Mouse (Mus musculus): ENCODE data around the gene Fndc1. TPM values are rescaled to one million over a fixed set of nuclear protein-coding genes. Genes with fewer than 3 reads are reported as not detected.

Gene Fndc1
- total and polyA plus RNA-seq, 2 experiments, result 0.02 to 0.83 TPM

GRCm38 (mm10) chr17:7753383-7753782, 73.7 kb downstream of the Fndc1 start:
- Histone ChIP-seq H3K36me3 (ENCODE audit: control insufficient read depth, insufficient read depth, low read length) (no peaks in the 10 kb centered on the region), H3K27me3 (ENCODE audit: control insufficient read depth, insufficient read depth, low read length) (no peaks in the 10 kb centered on the region), H3K4me3 (ENCODE audit: insufficient read depth, low read depth, low read length) (no peak overlapping the region), H3K9ac (ENCODE audit: low read depth, low read length) (no peak overlapping the region), H3K27ac (replicated peaks; ENCODE audit: insufficient read depth, low read depth, low read length) (no peak overlapping the region), H3K79me2 (ENCODE audit: control insufficient read depth, insufficient read depth, low read length) (no peaks in the 10 kb centered on the region), H3K4me1 (ENCODE audit: control insufficient read depth, insufficient read depth, low read length) (no peaks in the 10 kb centered on the region)
- no peak for DNase-seq (ENCODE audit: extremely low read depth, low read depth, low spot score)
- TF ChIP-seq POLR2A (IDR thresholded peaks at IDR 0.05; ENCODE audit: extremely low read depth, insufficient read depth, low read length), result no peak
- TF ChIP-seq CTCF (IDR thresholded peaks at IDR 0.05; ENCODE audit: low read depth, low read length), result no peak
- 77% methylated on average over 7 of the region's 7 CpGs for WGBS

GRCm38 (mm10) chr17:7749051-7749815, 77.9 kb downstream of the Fndc1 start:
- TF ChIP-seq POLR2A (IDR thresholded peaks at IDR 0.05; ENCODE audit: extremely low read depth, insufficient read depth, low read length), result no peak
- no peak for TF ChIP-seq CTCF (IDR thresholded peaks at IDR 0.05; ENCODE audit: low read depth, low read length)
- 73% methylated on average over 4 of the region's 4 CpGs for WGBS

GRCm38 (mm10) chr17:7746841-7747240, 80.3 kb downstream of the Fndc1 start:
- TF ChIP-seq CTCF (IDR thresholded peaks at IDR 0.05; ENCODE audit: low read depth, low read length), result no peak
- TF ChIP-seq POLR2A (IDR thresholded peaks at IDR 0.05; ENCODE audit: extremely low read depth, insufficient read depth, low read length), result no peak
- H3K27ac ChIP-seq (replicated peaks; ENCODE audit: insufficient read depth, low read depth, low read length), result no peak overlapping the region
- 83% methylated on average over 3 of the region's 3 CpGs for WGBS
- no peaks in the 10 kb centered on the region for H3K36me3 ChIP-seq (ENCODE audit: control insufficient read depth, insufficient read depth, low read length)
- no peaks in the 10 kb centered on the region for H3K27me3 ChIP-seq (ENCODE audit: control insufficient read depth, insufficient read depth, low read length)
- H3K79me2 ChIP-seq (ENCODE audit: control insufficient read depth, insufficient read depth, low read length), result no peaks in the 10 kb centered on the region
- H3K9ac ChIP-seq (ENCODE audit: low read depth, low read length), result no peak overlapping the region
- H3K4me1 ChIP-seq (ENCODE audit: control insufficient read depth, insufficient read depth, low read length), result no peaks in the 10 kb centered on the region
- DNase-seq (ENCODE audit: extremely low read depth, low read depth, low spot score), result no peak
- no peak overlapping the region for H3K4me3 ChIP-seq (ENCODE audit: insufficient read depth, low read depth, low read length)

More at GRCm38 (mm10) chr17:7749051-7749815, 77.9 kb downstream of the Fndc1 start:
- Histone ChIP-seq H3K27ac (replicated peaks; ENCODE audit: insufficient read depth, low read depth, low read length) (no peak overlapping the region), H3K36me3 (ENCODE audit: control insufficient read depth, insufficient read depth, low read length) (no peaks in the 10 kb centered on the region), H3K4me3 (ENCODE audit: insufficient read depth, low read depth, low read length) (no peak overlapping the region), H3K79me2 (ENCODE audit: control insufficient read depth, insufficient read depth, low read length) (no peaks in the 10 kb centered on the region), H3K9ac (ENCODE audit: low read depth, low read length) (no peak overlapping the region), H3K27me3 (ENCODE audit: control insufficient read depth, insufficient read depth, low read length) (no peaks in the 10 kb centered on the region), H3K4me1 (ENCODE audit: control insufficient read depth, insufficient read depth, low read length) (no peaks in the 10 kb centered on the region)
- no peak for DNase-seq (ENCODE audit: extremely low read depth, low read depth, low spot score)

- DNase-seq (ENCODE audit: extremely low read depth, low read depth, low spot score), result no peak
- Histone ChIP-seq H3K4me3 (ENCODE audit: insufficient read depth, low read depth, low read length) (no peak overlapping the region), H3K9ac (ENCODE audit: low read depth, low read length) (no peak overlapping the region), H3K27ac (replicated peaks; ENCODE audit: insufficient read depth, low read depth, low read length) (no peak overlapping the region), H3K4me1 (ENCODE audit: control insufficient read depth, insufficient read depth, low read length) (no peaks in the 10 kb centered on the region), H3K27me3 (ENCODE audit: control insufficient read depth, insufficient read depth, low read length) (no peaks in the 10 kb centered on the region), H3K36me3 (ENCODE audit: control insufficient read depth, insufficient read depth, low read length) (no peaks in the 10 kb centered on the region), H3K79me2 (ENCODE audit: control insufficient read depth, insufficient read depth, low read length) (no peaks in the 10 kb centered on the region)
- WGBS, result 83% methylated on average over 4 of the region's 4 CpGs
- TF ChIP-seq CTCF (IDR thresholded peaks at IDR 0.05; ENCODE audit: low read depth, low read length) (no peak), POLR2A (IDR thresholded peaks at IDR 0.05; ENCODE audit: extremely low read depth, insufficient read depth, low read length) (no peak)
Measured at GRCm38 (mm10) chr17:7744976-7745375, 82.1 kb downstream of the Fndc1 start.

GRCm38 (mm10) chr17:7740988-7741387, 86.1 kb downstream of the Fndc1 start:
- H3K4me3 ChIP-seq (ENCODE audit: insufficient read depth, low read depth, low read length), result no peak overlapping the region
- H3K36me3 ChIP-seq (ENCODE audit: control insufficient read depth, insufficient read depth, low read length), result no peaks in the 10 kb centered on the region
- TF ChIP-seq POLR2A (IDR thresholded peaks at IDR 0.05; ENCODE audit: extremely low read depth, insufficient read depth, low read length), result no peak
- TF ChIP-seq CTCF (IDR thresholded peaks at IDR 0.05; ENCODE audit: low read depth, low read length), result no peak
- H3K4me1 ChIP-seq (ENCODE audit: control insufficient read depth, insufficient read depth, low read length), result no peaks in the 10 kb centered on the region
- H3K27ac ChIP-seq (replicated peaks; ENCODE audit: insufficient read depth, low read depth, low read length), result no peak overlapping the region
- DNase-seq (ENCODE audit: extremely low read depth, low read depth, low spot score), result no peak
- no peak overlapping the region for H3K9ac ChIP-seq (ENCODE audit: low read depth, low read length)
- H3K27me3 ChIP-seq (ENCODE audit: control insufficient read depth, insufficient read depth, low read length), result no peaks in the 10 kb centered on the region
- no peaks in the 10 kb centered on the region for H3K79me2 ChIP-seq (ENCODE audit: control insufficient read depth, insufficient read depth, low read length)
- 19% methylated on average over 2 of the region's 2 CpGs for WGBS

- Histone ChIP-seq H3K27me3 (ENCODE audit: control insufficient read depth, insufficient read depth, low read length) (no peaks in the 10 kb centered on the region), H3K9ac (ENCODE audit: low read depth, low read length) (no peak overlapping the region), H3K27ac (replicated peaks; ENCODE audit: insufficient read depth, low read depth, low read length) (no peak overlapping the region), H3K4me1 (ENCODE audit: control insufficient read depth, insufficient read depth, low read length) (no peaks in the 10 kb centered on the region), H3K4me3 (ENCODE audit: insufficient read depth, low read depth, low read length) (no peak overlapping the region), H3K36me3 (ENCODE audit: control insufficient read depth, insufficient read depth, low read length) (no peaks in the 10 kb centered on the region), H3K79me2 (ENCODE audit: control insufficient read depth, insufficient read depth, low read length) (no peaks in the 10 kb centered on the region)
- TF ChIP-seq CTCF (IDR thresholded peaks at IDR 0.05; ENCODE audit: low read depth, low read length) (no peak), POLR2A (IDR thresholded peaks at IDR 0.05; ENCODE audit: extremely low read depth, insufficient read depth, low read length) (no peak)
- WGBS, result 92% methylated on average over 4 of the region's 4 CpGs
- DNase-seq (ENCODE audit: extremely low read depth, low read depth, low spot score), result no peak
Measured at GRCm38 (mm10) chr17:7722991-7723390, 104.1 kb downstream of the Fndc1 start.

Data from liver, adult 2 months (tissue).